Mouse (Mus musculus) intestine, embryonic 14.5 days (tissue): Measurements from ENCODE around the gene Aurkaip1. TPM values are rescaled to one million over a fixed set of nuclear protein-coding genes. Genes with fewer than 3 reads are reported as not detected.

ENCODE experiments used
- ATAC-seq: fragments of 200-750 bp; cut with Nextera tagmentation; replicated peaks from 2 replicates; pipeline ENCODE4 v1.8.0; 2017; ENCODE audit warnings: low read depth, moderate number of reproducible peaks, moderate TSS enrichment, moderate library complexity; ENCODE audit not compliant: low FRiP score, low TSS enrichment
- DNase-seq: peaks from one replicate; pipeline ENCODE4 v3.0.0-alpha.2; 2018; ENCODE audit warnings: low spot score
- H3K27ac ChIP-seq: fragments of 300-500 bp; sonication (generic); 2 replicates; pipeline ENCODE4 v1.5.1; 2014; ENCODE audit warnings: low read depth, mild to moderate bottlenecking, control low read depth
- H3K27me3 ChIP-seq: fragments of 300-500 bp; sonication (generic); replicated peaks from 2 replicates; pipeline ENCODE4 v1.6.1; 2014; ENCODE audit warnings: low read length, control low read depth; ENCODE audit not compliant: control insufficient read depth, insufficient read depth
- H3K36me3 ChIP-seq: fragments of 300-500 bp; sonication (generic); 2 replicates; pipeline ENCODE4 v1.6.1; 2014; ENCODE audit warnings: low read length, control low read depth; ENCODE audit not compliant: control insufficient read depth, insufficient read depth
- H3K4me1 ChIP-seq: fragments of 300-500 bp; sonication (generic); replicated peaks from 2 replicates; pipeline ENCODE4 v1.6.1; 2014; ENCODE audit warnings: low read length, control low read depth, mixed read lengths; ENCODE audit not compliant: control insufficient read depth, insufficient read depth
- H3K4me2 ChIP-seq: fragments of 300-500 bp; sonication (generic); 2 replicates; pipeline ENCODE4 v1.6.1; 2014; ENCODE audit warnings: low read length
- H3K4me3 ChIP-seq: fragments of 300-500 bp; sonication (generic); 2 replicates; pipeline ENCODE4 v1.5.1; 2014; ENCODE audit warnings: low read depth, low read length, control low read depth, mixed read lengths
- H3K9ac ChIP-seq: fragments of 300-500 bp; sonication (generic); 2 replicates; pipeline ENCODE4 v1.6.1; 2014; ENCODE audit warnings: mild to moderate bottlenecking, low read length
- H3K9me3 ChIP-seq: fragments of 300-500 bp; sonication (generic); 2 replicates; pipeline ENCODE4 v1.6.1; 2016; ENCODE audit warnings: low read length, control low read depth; ENCODE audit not compliant: control insufficient read depth
- WGBS: fragments of 180-500 bp; shearing (Covaris S2); extraction: QIAGEN DNeasy Blood & Tissue Kit; methylation state at CpG from one replicate; pipeline ENCODE4 v1.1.7; 2014; 5-methylcytosine and 5-hydroxymethylcytosine counted together
- polyA plus RNA-seq: library from polyadenylated mRNA; unstranded; fragments of >200 nt; fragmentation: Nextera tagmentation; extraction: Ambion mirVana; gene quantifications from 2 replicates; pipeline ENCODE4 v1.2.1, GENCODE M21; 2014

Aurkaip1 gene
- polyA plus RNA-seq, 1 experiment from 2014 or later, result 151 TPM

DNA sequence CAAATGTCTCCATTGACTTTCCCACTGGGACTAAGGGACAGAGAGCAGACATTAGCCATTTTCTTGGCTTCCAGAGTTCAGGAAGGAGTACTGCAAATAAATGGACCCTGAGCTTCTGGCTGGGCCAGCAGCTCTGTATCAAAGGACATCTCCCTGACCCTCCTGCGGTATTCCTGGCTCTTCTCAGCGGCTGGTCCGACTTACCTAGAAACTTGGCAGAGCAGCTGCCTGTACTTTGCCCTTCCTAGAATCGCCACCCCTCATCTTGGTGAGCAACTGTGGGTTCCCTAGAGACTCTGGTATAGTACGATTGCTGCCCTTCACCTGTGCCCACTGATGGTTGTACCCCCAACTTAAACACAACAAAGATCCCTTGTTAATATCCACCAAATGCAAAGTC is 12.2 kb downstream of the Aurkaip1 start:
- H3K4me3 ChIP-seq, result no peak overlapping the region
- H3K4me2 ChIP-seq, result no peak overlapping the region
- WGBS, result 93% methylated on average over 5 of the region's 5 CpGs
- no peaks in the 10 kb centered on the region for H3K9me3 ChIP-seq
- H3K4me1 ChIP-seq, result peaks cover 36% of the 10 kb centered on the region
- no peak overlapping the region for H3K9ac ChIP-seq
- peaks cover 17% of the 10 kb centered on the region for H3K36me3 ChIP-seq
- DNase-seq (no peak), ATAC-seq (no peak)
- no peaks in the 10 kb centered on the region for H3K27me3 ChIP-seq
- no peak overlapping the region for H3K27ac ChIP-seq

DNA sequence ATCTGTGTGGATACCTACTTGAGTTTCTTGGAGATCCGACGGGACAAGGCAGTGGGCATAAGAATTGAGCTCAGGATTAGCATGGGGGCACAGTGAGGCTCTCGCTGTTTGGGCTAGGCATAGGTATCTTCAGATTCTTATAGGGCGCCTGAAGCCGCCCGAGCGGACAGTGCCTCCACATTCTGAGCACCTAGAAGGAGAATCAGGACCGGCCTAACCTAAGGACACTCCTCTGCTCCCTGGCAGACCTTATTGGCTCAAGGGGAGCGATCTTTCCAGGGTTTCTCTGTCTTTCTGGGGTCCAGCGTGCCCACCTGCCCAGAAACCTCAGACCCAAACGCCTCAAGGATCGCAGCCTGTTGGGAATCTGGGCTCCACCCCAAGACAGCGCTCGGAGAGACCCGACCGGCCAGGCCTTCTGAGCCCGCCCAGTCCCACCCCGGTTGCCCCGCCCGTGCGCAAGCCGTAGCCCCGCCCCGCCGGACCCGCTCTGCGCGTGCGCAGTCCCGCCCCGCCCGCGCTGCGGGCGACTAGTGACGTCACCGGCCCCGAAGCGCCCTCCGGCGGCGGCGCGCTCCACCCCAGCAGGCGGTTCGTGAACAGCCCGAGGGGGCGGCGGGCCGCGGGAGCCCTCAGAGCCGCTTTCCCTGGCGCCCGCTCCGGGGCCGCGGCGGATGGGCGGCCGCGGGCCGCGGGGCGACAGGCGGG is 16.0 kb downstream of the Aurkaip1 start, which contains the start of gene Dvl1:
Dvl1 (plus strand) TSS at position 532 of the 708 bp plus-strand sequence.
- WGBS, result 3% methylated on average over 62 of the region's 65 CpGs
- peak; percentile 98 for DNase-seq
- Histone ChIP-seq H3K4me1 (peaks cover 23% of the 10 kb centered on the region), H3K36me3 (peaks cover 17% of the 10 kb centered on the region), H3K9ac (peak within 1 kb of the TSS; percentile 85), H3K27ac (peak within 1 kb of the TSS; percentile 43), H3K27me3 (no peaks in the 10 kb centered on the region), H3K4me2 (peak within 1 kb of the TSS; percentile 95), H3K4me3 (peak within 1 kb of the TSS; percentile 79), H3K9me3 (no peaks in the 10 kb centered on the region)
- ATAC-seq, result peak; percentile 91

DNA sequence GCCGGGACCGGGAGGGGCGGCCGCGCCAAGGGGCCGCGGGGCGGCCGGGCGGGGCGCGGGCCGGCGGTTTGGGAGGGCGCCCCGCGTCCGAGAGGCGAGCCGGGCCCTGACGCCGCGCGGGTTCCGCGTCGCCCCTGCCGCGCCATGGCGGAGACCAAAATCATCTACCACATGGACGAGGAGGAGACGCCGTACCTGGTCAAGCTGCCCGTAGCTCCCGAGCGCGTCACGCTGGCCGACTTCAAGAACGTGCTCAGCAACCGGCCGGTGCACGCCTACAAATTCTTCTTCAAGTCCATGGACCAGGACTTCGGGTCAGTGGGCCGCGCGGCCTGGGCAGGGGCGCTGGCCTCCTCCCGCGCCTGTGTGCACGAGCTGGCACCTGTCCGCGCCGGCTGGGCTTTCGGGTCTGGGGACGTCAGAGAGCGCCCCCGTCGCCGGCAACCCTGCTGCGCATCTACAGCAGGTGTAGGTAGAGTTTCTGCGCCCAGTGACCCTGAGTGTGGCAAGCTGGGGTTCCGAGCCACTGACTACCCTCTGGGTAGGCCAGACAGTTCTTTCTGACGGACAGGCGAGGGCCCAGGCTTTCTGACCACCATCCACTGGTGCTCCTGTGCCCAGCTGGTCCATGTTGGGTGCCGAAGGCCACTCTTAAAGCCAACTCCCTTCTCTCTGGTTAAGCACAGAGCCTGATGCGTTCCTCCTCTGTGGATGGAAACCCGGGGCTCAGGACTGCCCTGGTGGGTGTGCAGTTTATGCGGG is 16.7 kb downstream of the Aurkaip1 start:
- Histone ChIP-seq H3K9ac (peak overlapping the region; percentile 85), H3K27me3 (no peaks in the 10 kb centered on the region), H3K27ac (peak overlapping the region; percentile 33), H3K4me1 (peaks cover 23% of the 10 kb centered on the region), H3K4me2 (peak overlapping the region; percentile 95), H3K9me3 (no peaks in the 10 kb centered on the region), H3K36me3 (peaks cover 12% of the 10 kb centered on the region), H3K4me3 (peak overlapping the region; percentile 79)
- ATAC-seq (peak; percentile 57), DNase-seq (peak; percentile 81)
- WGBS, result 3% methylated on average over 66 of the region's 69 CpGs

DNA sequence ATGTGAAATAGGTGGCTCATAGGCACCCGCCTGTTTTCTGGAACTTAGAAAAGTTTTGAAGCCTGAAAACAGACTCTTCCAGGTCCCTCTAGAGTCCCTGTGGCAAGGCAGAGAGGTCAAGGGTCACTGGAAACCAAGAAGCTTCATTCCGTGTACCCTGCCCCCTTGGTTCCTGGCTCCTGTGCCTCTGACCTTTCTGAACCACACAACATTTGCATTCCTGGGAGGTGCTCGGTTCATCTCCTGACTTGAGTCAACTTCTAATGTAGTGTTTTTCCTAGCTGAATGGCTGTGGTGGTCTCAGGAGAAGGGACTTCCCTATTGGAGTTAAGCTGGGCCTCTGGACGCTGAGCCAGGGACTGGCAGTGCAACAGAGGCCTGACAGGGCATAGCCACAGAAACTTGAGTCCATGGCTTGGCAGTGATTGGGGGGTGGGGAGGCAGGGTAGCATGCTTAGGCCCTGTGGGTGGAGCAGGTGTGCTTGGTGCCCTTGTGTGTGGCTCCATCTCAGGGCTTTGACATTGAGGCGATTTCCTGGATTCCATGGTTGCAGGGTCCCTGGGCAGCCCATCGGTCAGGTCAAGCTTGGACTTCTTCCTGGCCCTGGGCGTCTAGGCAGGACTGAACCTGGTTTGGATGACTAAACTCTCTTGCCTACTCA is 17.5 kb downstream of the Aurkaip1 start:
- H3K4me2 ChIP-seq, result peak overlapping the region; percentile 95
- H3K36me3 ChIP-seq, result peaks cover 6% of the 10 kb centered on the region
- H3K9me3 ChIP-seq, result no peaks in the 10 kb centered on the region
- DNase-seq, result no peak
- H3K9ac ChIP-seq, result peak overlapping the region; percentile 85
- H3K27ac ChIP-seq, result no peak overlapping the region
- peak overlapping the region; percentile 79 for H3K4me3 ChIP-seq
- 60% methylated on average over 7 of the region's 7 CpGs for WGBS
- no peaks in the 10 kb centered on the region for H3K27me3 ChIP-seq
- no peak for ATAC-seq
- H3K4me1 ChIP-seq, result peaks cover 23% of the 10 kb centered on the region

DNA sequence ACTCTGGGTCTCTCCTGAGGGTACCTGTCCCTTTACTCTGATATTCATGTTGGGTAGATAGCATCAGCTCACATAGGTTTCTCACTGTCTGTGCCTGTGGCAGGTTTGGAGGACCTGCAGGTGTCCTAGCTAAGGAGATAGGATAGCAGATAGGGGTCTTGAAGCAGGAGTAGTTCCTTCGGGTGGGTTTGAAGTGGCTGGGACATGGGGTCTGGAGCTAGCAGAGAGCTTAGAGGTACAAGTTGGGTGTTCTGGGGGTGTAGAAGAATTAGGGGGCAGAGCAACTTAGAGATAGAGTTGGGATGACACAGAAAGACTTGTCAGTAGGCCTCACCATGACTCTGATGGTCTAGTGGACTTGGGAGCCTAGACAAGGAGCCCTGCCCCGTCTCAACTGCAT is 18.3 kb downstream of the Aurkaip1 start:
- H3K9me3 ChIP-seq, result no peaks in the 10 kb centered on the region
- DNase-seq (no peak), ATAC-seq (no peak)
- 86% methylated on average over 2 of the region's 2 CpGs for WGBS
- H3K4me3 ChIP-seq, result no peak overlapping the region
- H3K36me3 ChIP-seq, result peaks cover 8% of the 10 kb centered on the region
- H3K9ac ChIP-seq, result no peak overlapping the region
- peaks cover 23% of the 10 kb centered on the region for H3K4me1 ChIP-seq
- H3K4me2 ChIP-seq, result no peak overlapping the region
- no peak overlapping the region for H3K27ac ChIP-seq
- no peaks in the 10 kb centered on the region for H3K27me3 ChIP-seq

DNA sequence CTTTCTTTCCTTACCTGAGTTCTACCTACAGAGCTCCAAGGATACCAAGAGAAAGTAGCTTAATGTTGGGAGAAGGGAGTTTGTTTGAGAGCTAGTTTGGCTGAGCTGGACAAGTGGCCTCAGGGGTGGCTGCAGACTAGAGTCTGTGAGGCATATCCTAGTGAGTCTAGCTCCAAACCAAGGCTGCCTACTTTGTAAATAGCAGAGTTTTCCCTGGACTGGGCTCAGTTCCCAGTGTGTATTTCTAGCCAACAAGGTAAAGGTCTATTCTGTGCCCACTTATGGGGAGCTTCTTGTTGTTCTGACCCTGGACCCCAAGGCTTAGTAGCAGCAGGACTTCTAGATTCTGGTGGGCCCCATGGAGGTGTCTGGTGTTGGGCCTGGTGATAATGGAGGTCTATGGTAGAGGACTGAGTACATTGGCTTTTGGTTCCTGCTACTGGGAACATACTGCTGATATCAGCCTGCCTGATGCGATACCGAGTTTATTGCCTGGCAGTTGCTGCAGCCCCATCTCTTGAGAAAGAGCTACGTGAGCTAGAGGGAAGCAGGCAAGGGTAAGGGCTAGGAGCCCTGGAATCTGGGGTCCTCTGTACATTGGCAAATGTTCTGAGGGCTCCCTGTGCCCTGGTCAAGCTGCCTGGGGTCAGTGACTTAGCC is 18.9 kb downstream of the Aurkaip1 start:
- 97% methylated on average over 3 of the region's 3 CpGs for WGBS
- H3K36me3 ChIP-seq, result peaks cover 13% of the 10 kb centered on the region
- no peaks in the 10 kb centered on the region for H3K9me3 ChIP-seq
- H3K27me3 ChIP-seq, result no peaks in the 10 kb centered on the region
- H3K4me1 ChIP-seq, result peaks cover 23% of the 10 kb centered on the region
- DNase-seq (no peak), ATAC-seq (no peak)
- H3K4me3 ChIP-seq, result no peak overlapping the region
- no peak overlapping the region for H3K9ac ChIP-seq
- no peak overlapping the region for H3K4me2 ChIP-seq
- H3K27ac ChIP-seq, result no peak overlapping the region

DNA sequence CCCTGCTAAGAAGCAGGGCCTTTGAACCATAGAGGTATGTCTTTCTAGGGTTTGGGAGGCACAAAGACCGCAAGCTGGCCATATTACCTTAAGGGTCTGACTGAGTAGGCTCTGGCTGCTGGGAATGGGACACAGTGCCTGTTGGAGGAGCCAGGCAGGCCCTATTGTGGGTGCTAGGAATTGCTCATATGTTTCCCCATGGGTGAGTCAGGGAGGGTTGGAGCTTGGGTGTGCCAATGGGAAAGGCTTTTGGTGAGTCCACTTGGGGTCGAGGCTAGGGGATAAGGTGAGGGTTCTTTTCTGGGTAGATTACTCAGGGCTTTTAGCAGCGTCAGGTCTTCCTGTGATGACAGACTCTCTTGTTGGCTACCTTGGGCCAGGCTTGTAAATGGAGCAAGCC is 20.3 kb downstream of the Aurkaip1 start:
- Histone ChIP-seq H3K4me1 (peaks cover 23% of the 10 kb centered on the region), H3K27ac (no peak overlapping the region), H3K36me3 (peaks cover 26% of the 10 kb centered on the region), H3K9ac (no peak overlapping the region), H3K4me3 (no peak overlapping the region), H3K27me3 (no peaks in the 10 kb centered on the region), H3K9me3 (no peaks in the 10 kb centered on the region), H3K4me2 (no peak overlapping the region)
- ATAC-seq (no peak), DNase-seq (no peak)
- WGBS, result 89% methylated on average over 3 of the region's 3 CpGs

DNA sequence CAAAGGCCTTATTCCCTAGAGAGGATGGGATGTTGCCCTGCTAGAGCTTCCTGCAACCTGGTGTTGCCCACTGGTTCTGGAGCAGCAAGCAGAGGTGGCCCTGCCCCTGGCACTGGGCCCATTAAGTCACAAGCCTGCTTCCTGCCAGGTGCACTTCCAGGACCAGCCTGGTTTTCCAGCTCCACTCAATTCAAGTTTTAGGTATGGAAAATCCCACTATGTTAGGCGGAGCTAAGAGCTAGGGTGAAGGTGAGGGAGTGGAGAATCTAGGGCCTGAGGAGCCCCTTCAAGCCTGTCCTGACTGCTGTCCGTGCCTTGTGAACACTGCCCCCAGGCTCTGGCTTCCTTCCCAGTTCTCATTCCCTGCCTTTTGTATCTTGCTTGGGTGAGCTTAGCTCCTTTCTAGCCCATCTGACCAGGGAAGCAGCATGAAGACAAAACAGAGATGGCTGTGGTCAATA is 20.9 kb downstream of the Aurkaip1 start:
- WGBS, result 90% methylated on average over 2 of the region's 2 CpGs
- ATAC-seq (no peak), DNase-seq (no peak)
- Histone ChIP-seq H3K4me2 (no peak overlapping the region), H3K9ac (no peak overlapping the region), H3K9me3 (no peaks in the 10 kb centered on the region), H3K27ac (no peak overlapping the region), H3K36me3 (peaks cover 32% of the 10 kb centered on the region), H3K4me1 (peaks cover 17% of the 10 kb centered on the region), H3K27me3 (no peaks in the 10 kb centered on the region), H3K4me3 (no peak overlapping the region)
